Mouse (Mus musculus) skeletal muscle tissue, adult 2 months (tissue): ENCODE data around the gene Xylt1.

ENCODE experiments used
- DNase-seq: peaks from one replicate; pipeline ENCODE4 v3.0.0-alpha.2; 2012; ENCODE audit warnings: low read depth, low spot score

The Xylt1 gene

DNA sequence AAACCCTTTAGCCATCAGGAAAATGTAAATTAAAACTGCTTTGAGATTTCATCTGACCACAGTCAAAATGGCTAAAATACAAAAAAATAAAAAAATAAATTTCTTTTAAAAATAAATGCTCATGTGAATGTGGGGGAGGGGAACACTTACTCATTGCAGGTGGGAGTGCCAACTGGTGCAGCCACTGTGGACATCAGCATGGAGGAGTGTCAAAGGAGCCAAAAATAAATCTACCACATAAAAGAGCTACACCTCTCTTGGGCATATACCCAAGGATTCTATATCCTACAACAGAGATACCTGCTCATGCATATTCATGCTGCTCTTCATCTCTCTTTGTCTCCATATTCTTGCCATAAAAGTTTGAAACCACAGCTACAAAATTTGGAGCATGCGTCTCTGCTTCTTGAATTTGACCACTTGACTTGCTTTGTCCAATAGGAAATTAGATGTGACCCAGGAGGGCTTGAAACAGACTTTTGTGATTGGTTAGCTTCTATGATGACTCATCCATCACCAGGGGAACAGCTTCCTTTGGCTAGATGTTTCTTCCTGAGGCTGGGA is 317.9 kb downstream of the Xylt1 start:
- no peak for DNase-seq

DNA sequence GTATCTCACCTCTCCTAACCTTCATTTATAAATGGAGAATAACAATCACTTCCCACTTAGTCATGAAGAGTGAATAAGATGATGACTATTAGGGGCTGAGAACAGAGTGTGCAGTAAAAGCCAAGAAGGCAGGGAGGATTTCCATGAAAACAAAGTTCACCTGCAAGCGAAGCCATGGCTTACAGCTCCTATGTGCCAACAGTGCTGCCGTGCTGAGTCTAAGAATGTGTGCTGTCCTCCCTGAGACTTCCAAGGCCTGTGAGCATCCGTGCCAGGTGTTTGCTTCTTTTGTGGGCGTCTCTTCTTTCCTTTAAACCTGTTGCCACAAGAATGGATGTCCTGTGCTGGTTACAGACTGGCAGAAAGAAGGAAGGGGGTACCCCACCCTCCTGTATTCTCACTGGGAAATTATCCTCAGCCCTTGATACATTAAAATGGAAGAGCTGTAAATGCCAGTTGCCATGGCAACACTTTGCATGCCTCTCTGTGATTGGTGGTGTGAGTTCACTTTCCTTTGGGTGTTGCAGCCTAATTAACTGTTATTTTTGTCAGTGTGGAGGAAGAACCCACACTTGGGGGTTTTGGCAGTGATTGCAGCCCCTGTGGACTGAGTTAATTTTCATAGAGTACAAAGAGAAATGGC is 318.7 kb downstream of the Xylt1 start:
- DNase-seq: no peak

DNA sequence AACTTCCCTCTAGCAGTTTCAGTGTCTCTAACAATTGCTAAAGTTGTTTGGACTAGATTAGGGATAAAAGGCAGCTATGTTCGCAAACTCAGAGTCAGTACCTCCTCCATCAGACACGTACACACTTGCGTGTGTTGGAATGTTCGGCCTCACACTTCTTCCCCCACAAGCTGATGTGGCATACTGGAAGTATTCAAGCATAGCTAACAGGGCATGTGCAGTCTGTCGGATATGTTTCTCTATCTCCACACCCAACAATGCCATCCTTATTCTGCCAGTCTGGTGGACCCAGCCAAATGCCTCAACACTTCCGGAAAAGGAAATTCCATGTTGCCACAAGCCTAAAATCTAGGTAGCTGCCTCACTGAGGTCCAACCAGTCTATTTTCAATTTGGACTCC is 319.3 kb downstream of the Xylt1 start:
- DNase-seq: no peak

DNA sequence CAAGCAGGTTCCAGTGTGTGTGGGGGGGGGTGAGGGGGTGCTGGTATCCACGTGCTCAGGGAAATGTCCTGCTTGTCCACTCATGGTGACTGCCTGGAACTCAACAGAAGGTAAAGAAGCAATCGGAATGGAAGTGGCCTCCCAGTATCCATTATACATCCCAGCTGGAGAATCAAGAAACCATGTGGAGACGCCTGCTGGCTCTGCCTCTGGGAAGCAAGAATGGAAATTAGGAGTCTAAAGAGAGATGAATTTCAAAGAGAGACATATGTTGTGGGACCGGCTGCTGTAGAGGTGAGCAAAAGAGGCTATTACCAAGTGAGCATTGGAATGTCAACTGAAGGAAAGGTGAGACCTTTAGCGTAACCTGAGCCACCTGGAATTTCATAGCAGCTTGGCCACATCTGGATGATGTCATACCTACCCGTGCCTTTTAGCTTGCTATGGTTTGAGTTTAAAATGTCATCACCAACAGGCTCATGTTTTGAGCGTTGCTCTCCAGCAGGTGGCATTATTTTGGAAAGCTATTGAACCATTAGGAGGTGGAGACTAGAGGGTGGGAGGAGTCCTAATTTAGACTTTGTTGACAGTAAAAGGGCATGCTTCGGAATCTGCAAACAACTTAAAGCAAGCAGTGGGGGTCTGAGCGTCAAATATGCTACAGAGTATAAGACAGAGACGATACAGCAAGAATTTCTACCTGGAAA is 329.3 kb downstream of the Xylt1 start:
- DNase-seq: no peak

DNA sequence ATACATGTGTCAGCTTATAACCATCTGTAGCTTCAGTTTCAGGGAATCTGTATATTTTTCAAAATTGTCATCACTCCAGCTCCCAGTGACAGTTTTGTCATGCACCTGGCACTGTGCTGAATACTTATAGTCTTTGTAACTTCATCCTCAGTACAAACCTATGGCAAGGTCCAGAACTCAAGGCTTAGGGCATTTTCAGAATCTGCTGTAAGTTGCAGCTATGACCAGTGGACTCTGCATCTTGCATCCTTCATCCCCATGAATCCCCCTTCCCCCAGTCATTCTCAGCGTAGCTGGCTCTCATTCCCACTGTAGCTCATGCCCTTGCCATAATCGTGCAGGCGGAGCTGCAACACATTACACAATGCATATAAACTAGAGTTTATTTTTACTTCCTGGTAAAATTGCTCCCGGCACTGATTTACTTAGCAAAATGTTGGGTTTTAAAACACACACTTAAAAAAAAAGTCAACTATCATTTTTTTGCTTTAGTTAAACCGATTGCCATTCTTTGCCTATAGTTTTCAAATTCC is 336.2 kb downstream of the Xylt1 start:
- DNase-seq: no peak

DNA sequence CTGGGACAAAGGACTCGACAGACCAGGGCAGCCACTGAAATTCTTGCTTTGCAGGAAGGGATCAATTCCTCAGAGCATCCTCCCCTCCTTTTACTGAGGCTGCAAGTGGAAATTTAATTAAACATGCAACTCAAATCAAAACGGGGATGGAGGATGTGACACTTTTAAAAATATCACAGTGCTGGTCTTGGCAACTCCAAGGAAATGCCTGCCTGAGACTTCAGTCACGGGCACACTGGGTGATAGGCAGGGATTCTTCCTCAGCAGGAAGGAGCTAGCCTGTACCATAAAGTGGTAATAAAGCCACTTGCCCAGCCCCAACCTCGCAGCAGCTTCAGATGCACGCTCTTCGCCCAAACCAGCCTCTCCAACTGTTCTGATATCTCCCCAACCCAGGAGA is 339.6 kb downstream of the Xylt1 start:
- DNase-seq: no peak
